Mouse (Mus musculus): ENCODE measurements around the gene Ssh3. TPM values are rescaled to one million over a fixed set of nuclear protein-coding genes. Genes with fewer than 3 reads are reported as not detected.

The Ssh3 gene
- total and polyA plus RNA-seq, 2 experiments from 2014 or later = 18.9 to 69.6 TPM

DNA sequence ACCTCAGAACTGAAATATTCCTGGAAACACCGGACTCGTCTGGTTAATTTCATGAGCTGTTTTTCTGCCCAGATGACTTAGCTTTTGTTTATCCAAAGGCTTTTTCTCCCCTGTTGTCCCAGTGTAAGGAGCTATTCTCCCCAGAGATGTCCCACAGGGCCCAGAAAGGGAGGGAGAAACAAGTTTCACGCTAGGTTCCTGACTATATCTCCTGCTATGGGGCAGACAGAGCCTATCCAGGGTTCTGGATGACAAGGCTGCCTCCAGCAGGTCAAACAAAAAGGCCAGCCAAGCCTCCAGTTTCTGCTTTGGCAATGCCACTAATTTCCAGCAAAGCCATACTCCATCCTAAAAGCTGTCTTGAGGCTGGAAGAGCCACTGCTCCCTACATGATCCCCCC is 51.1 kb downstream of the Ssh3 start:
- H3K9ac ChIP-seq (replicated peaks; ENCODE audit: low read length) = no peak overlapping the region
- peaks cover 9% of the 10 kb centered on the region for H3K27me3 ChIP-seq (ENCODE audit: insufficient read depth, low read length)
- no peaks in the 10 kb centered on the region for H3K9me3 ChIP-seq (ENCODE audit: low read length)
- peaks cover 32% of the 10 kb centered on the region; the same call in 1 of the 2 replicates for H3K4me1 ChIP-seq (ENCODE audit: insufficient read depth, low read length)
- no peaks in the 10 kb centered on the region for H3K36me3 ChIP-seq (ENCODE audit: insufficient read depth, low read length)
- no peak overlapping the region for H3K27ac ChIP-seq
- ATAC-seq (no peak), DNase-seq (ENCODE audit: low spot score) (no peak)
- no peak overlapping the region for H3K4me2 ChIP-seq (ENCODE audit: low read depth, low read length)
- WGBS = 44% methylated on average over 3 of the region's 3 CpGs
- no peak overlapping the region for H3K4me3 ChIP-seq (ENCODE audit: low read length)
- TF ChIP-seq CTCF (IDR thresholded peaks at IDR 0.05; ENCODE audit: low read depth) = no peak

DNA sequence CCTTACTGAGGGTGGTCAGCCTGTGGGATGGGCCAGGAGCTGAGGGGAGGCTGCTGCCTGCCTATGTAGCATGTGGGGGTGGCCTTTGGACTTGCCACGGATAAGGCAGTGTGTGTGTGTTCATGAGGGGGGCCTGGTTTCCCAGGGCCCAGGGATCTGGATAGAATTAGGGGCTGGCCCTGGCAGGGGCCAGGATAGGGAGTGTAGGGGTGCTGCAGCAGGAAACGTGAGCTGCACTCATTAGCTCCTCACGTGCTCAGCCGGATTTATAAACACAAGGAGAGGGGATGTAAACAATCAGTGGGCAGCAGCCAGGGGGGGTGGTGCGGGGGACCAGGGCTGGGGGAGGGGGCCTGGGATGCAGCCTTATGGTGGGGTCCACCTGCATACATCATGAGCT is 51.8 kb downstream of the Ssh3 start:
- WGBS = 25% methylated on average over 5 of the region's 5 CpGs
- H3K4me1 ChIP-seq (ENCODE audit: insufficient read depth, low read length) = peaks cover 32% of the 10 kb centered on the region; the same call in 1 of the 2 replicates
- H3K27me3 ChIP-seq (ENCODE audit: insufficient read depth, low read length) = peaks cover 9% of the 10 kb centered on the region
- TF ChIP-seq CTCF (IDR thresholded peaks at IDR 0.05; ENCODE audit: low read depth) = no peak
- no peak overlapping the region for H3K4me3 ChIP-seq (ENCODE audit: low read length)
- no peak overlapping the region for H3K4me2 ChIP-seq (ENCODE audit: low read depth, low read length)
- no peak for ATAC-seq
- H3K9me3 ChIP-seq (ENCODE audit: low read length) = no peaks in the 10 kb centered on the region
- H3K27ac ChIP-seq = no peak overlapping the region
- H3K9ac ChIP-seq (replicated peaks; ENCODE audit: low read length) = no peak overlapping the region
- H3K36me3 ChIP-seq (ENCODE audit: insufficient read depth, low read length) = no peaks in the 10 kb centered on the region
- DNase-seq (ENCODE audit: low spot score) = no peak

DNA sequence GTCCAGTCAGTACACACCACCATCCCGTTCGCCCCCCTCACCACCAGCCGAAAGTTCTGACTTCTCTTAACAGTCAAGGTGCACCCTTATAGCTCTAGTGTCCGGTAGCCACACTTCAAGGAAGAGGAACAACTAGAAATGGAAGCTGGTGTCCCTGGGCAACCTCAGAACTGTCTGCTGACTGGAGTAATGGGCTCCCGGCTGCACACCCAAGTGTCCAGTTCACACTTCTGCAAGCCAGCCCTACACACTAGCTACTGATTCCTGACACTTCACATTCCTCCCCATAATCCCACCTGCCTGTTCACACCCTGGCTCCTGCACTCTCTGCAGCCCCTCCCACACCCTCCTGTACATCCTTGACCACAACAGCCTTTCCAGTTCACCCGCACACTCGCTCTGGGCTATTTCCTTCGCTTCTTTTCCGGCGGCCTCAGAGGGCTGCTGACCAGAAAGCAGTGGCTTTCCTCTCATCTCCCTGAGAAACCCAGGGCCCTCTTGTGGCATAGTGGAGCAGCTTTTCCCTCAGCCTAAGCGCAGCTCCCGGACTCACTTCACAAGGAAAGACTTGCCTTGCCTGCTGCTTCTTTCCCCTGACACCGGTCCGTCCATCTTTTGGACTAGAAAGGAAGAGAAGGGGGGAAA is 52.8 kb downstream of the Ssh3 start:
- Histone ChIP-seq H3K4me2 (ENCODE audit: low read depth, low read length) (no peak overlapping the region), H3K27me3 (ENCODE audit: insufficient read depth, low read length) (peaks cover 12% of the 10 kb centered on the region), H3K4me1 (ENCODE audit: insufficient read depth, low read length) (peaks cover 30% of the 10 kb centered on the region; the same call in 1 of the 2 replicates)

DNA sequence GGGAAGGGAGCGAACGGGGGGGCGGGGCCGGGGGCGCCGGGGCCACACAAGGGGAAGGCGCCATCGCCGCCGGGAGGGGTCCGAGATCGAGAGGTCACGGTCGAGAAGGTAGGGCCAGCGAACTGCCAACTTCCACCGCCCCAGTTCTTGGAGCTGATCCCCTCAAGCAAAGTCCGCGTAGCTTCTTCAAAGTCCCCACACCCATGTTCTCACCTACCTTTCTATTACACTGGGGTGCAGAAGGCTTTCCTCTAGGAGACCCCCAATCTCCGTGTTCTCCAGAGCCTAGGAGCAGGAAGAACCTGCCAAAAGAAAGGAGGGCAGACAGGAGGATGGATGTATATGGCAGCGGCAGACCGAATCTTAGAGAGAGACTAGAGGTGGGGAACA is 53.5 kb downstream of the Ssh3 start:
- Histone ChIP-seq H3K4me1 (ENCODE audit: insufficient read depth, low read length) (peaks cover 22% of the 10 kb centered on the region; the same call in 1 of the 2 replicates), H3K9ac (replicated peaks; ENCODE audit: low read length) (peak overlapping the region; percentile 61; the same call in 1 of the 2 replicates), H3K4me2 (ENCODE audit: low read depth, low read length) (peak overlapping the region; percentile 87), H3K27me3 (ENCODE audit: insufficient read depth, low read length) (peaks cover 12% of the 10 kb centered on the region), H3K36me3 (ENCODE audit: insufficient read depth, low read length) (no peaks in the 10 kb centered on the region), H3K27ac (no peak overlapping the region; the same call in 1 of the 2 replicates), H3K4me3 (ENCODE audit: low read length) (peak overlapping the region; percentile 52), H3K9me3 (ENCODE audit: low read length) (no peaks in the 10 kb centered on the region)
- no peak for TF ChIP-seq CTCF (IDR thresholded peaks at IDR 0.05; ENCODE audit: low read depth)
- DNase-seq (ENCODE audit: low spot score) (no peak), ATAC-seq (no peak)
- WGBS = 6% methylated on average over 19 of the region's 21 CpGs

More for the DNA sequence above, 52.8 kb downstream of the Ssh3 start:
- Histone ChIP-seq H3K36me3 (ENCODE audit: insufficient read depth, low read length) (no peaks in the 10 kb centered on the region), H3K9me3 (ENCODE audit: low read length) (no peaks in the 10 kb centered on the region), H3K4me3 (ENCODE audit: low read length) (no peak overlapping the region), H3K9ac (replicated peaks; ENCODE audit: low read length) (no peak overlapping the region), H3K27ac (no peak overlapping the region)
- DNase-seq (ENCODE audit: low spot score) = peak; percentile 72
- TF ChIP-seq CTCF (IDR thresholded peaks at IDR 0.05; ENCODE audit: low read depth) = peak; percentile 74
- ATAC-seq = no peak
- WGBS = 21% methylated on average over 14 of the region's 14 CpGs

DNA sequence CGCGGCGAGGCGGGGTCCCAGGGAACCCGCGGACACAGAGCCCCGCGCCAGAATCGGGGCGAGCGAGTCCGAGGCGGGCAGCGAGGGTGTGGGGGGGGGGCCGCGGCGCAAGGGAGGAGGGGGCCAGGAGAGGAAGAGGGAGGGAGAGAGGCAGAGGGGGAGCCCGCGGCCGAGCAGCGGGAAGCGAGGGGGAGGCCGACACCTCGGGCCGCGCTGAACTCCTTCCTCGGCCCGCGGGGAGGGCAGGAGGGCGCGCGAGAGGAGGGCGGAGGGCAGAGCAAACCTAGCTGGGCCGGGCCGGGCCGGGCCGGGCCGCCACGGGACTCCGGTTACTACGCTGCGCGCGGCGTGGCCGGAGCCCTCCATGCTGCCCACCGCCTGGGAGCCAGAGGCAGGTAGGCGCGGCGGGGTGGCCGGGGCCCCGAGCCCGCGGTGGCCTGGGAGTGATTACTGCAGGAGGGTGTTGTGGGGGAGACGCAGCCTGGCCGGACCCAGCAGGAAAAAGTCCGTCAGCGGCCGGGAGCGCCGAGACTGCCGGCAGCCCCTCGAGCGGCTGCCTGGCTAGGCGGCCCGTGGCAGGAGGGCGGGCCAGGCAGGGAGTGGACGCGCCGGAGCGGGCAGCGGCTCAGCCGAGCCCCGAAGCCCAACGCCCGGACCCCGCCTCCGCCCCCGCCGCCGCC is 54.1 kb downstream of the Ssh3 start:
- under 1% methylated on average over 61 of the region's 81 CpGs for WGBS
- peaks cover 12% of the 10 kb centered on the region for H3K27me3 ChIP-seq (ENCODE audit: insufficient read depth, low read length)
- H3K9ac ChIP-seq (replicated peaks; ENCODE audit: low read length) = peak overlapping the region; percentile 61
- no peak overlapping the region; the same call in 1 of the 2 replicates for H3K27ac ChIP-seq
- H3K36me3 ChIP-seq (ENCODE audit: insufficient read depth, low read length) = no peaks in the 10 kb centered on the region
- no peak for TF ChIP-seq CTCF (IDR thresholded peaks at IDR 0.05; ENCODE audit: low read depth)
- H3K4me3 ChIP-seq (ENCODE audit: low read length) = peak overlapping the region; percentile 52
- no peak for DNase-seq (ENCODE audit: low spot score)
- no peaks in the 10 kb centered on the region for H3K9me3 ChIP-seq (ENCODE audit: low read length)
- H3K4me2 ChIP-seq (ENCODE audit: low read depth, low read length) = peak overlapping the region; percentile 87
- peak; percentile 28 for ATAC-seq
- H3K4me1 ChIP-seq (ENCODE audit: insufficient read depth, low read length) = peaks cover 17% of the 10 kb centered on the region; the same call in 1 of the 2 replicates

DNA sequence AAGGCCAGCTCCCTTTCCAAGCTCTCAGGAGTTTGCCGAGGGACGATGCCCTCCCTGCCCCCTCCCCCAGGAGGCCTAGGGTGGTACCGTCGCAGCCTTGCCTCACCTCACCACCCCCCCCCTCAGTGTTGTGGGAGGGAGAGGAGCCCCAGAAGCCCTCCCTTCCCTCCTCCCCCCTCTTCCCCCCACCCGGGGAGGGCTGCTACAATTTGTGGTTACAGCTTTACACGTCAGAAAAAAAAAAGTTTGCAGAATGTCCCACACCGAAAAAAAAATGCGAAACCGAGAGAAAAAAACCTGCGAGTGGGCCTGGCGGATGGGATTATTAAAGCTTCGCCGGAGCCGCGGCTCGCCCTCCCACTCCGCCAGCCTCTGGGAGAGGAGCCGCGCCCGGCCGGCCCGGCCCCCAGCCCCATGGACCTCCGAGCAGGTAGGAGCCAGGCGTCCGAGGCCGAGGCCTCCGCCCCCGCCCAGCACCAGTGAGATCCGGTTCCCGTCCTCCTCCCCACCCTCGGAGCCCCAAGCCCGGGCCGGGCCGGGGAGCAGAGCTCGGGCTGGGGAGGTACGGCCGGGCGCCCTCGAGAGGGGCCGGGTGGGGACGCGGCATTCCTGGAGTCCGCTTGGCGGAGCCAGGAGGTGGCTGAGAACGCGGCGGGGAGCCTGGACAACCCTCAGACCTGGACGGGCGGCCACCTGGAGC is 54.8 kb downstream of the Ssh3 start, which contains the start of the genes Clcf1 and AC109138.7:
Gene Clcf1 (plus strand): TSS at position 168 of the 700 bp plus-strand sequence.
Gene AC109138.7 (plus strand): TSS at position 287 of the 700 bp plus-strand sequence.
- Histone ChIP-seq H3K4me1 (ENCODE audit: insufficient read depth, low read length) (peaks cover 16% of the 10 kb centered on the region; the same call in 1 of the 2 replicates), H3K36me3 (ENCODE audit: insufficient read depth, low read length) (no peaks in the 10 kb centered on the region), H3K27me3 (ENCODE audit: insufficient read depth, low read length) (peaks cover 12% of the 10 kb centered on the region), H3K4me2 (ENCODE audit: low read depth, low read length) (peak within 1 kb of the TSS; percentile 87), H3K9me3 (ENCODE audit: low read length) (no peaks in the 10 kb centered on the region), H3K9ac (replicated peaks; ENCODE audit: low read length) (peak within 1 kb of the TSS; percentile 61), H3K27ac (no peak within 1 kb of the TSS; the same call in 1 of the 2 replicates), H3K4me3 (ENCODE audit: low read length) (peak within 1 kb of the TSS; percentile 52)
- TF ChIP-seq CTCF (IDR thresholded peaks at IDR 0.05; ENCODE audit: low read depth) = no peak
- DNase-seq (ENCODE audit: low spot score) (no peak), ATAC-seq (peak; percentile 52)
- WGBS = under 1% methylated on average over 46 of the region's 49 CpGs

Data from hindbrain, postnatal 0 days (tissue).